Mouse (Mus musculus): Measurements from ENCODE around the gene Alad.
"Not testable (repeated sequence)": the region's sequence is repeated elsewhere in the genome, so short reads cannot be mapped to it uniquely, and the experiment has no call there.

Gene Alad

GRCm38 (mm10) chr4:62486162-62486696 lies 33.5 kb downstream of the Alad start:
- no peak for DNase-seq (ENCODE audit: low read depth, low spot score)

- no peak for DNase-seq (ENCODE audit: low read depth, low spot score)
These were observed 34.1 kb downstream of the Alad start for GRCm38 (mm10) chr4:62485450-62486161.

- no peak for DNase-seq (ENCODE audit: low read depth, low spot score)
These were observed 34.8 kb downstream of the Alad start for GRCm38 (mm10) chr4:62484928-62485327.

GRCm38 (mm10) chr4:62480709-62481605 lies 38.8 kb downstream of the Alad start:
- DNase-seq (ENCODE audit: low read depth, low spot score): no peak

- DNase-seq (ENCODE audit: low read depth, low spot score): peak; percentile 66
These were observed 39.6 kb downstream of the Alad start, which contains the start of gene Bspry for GRCm38 (mm10) chr4:62479937-62480708. TSS of gene Bspry (plus strand) at chr4:62480053.

- not testable (repeated sequence) for DNase-seq (ENCODE audit: low read depth, low spot score)
These were observed 40.2 kb downstream of the Alad start for GRCm38 (mm10) chr4:62479593-62479936.

GRCm38 (mm10) chr4:62477542-62478244 lies 42.0 kb downstream of the Alad start:
- no peak for DNase-seq (ENCODE audit: low read depth, low spot score)

GRCm38 (mm10) chr4:62475793-62476192 lies 43.9 kb downstream of the Alad start:
- DNase-seq (ENCODE audit: low read depth, low spot score): no peak

GRCm38 (mm10) chr4:62475131-62475530 lies 44.6 kb downstream of the Alad start:
- no peak for DNase-seq (ENCODE audit: low read depth, low spot score)

GRCm38 (mm10) chr4:62472071-62472470 lies 47.6 kb downstream of the Alad start:
- DNase-seq (ENCODE audit: low read depth, low spot score): no peak

- peak; percentile 61 for DNase-seq (ENCODE audit: low read depth, low spot score)
These were observed 49.1 kb downstream of the Alad start, which contains the start of gene Wdr31 for GRCm38 (mm10) chr4:62470598-62471051. TSS of gene Wdr31 (minus strand) at chr4:62470896.

- no peak for DNase-seq (ENCODE audit: low read depth, low spot score)
These were observed 51.6 kb downstream of the Alad start for GRCm38 (mm10) chr4:62468158-62468557.

GRCm38 (mm10) chr4:62463124-62463523 lies 56.6 kb downstream of the Alad start:
- no peak for DNase-seq (ENCODE audit: low read depth, low spot score)

GRCm38 (mm10) chr4:62460348-62460747 lies 59.4 kb downstream of the Alad start:
- no peak for DNase-seq (ENCODE audit: low read depth, low spot score)

All from WW6 (cell line).